Mouse (Mus musculus): Measurements from ENCODE around the gene Ibtk. TPM values are rescaled to one million over a fixed set of nuclear protein-coding genes. Genes with fewer than 3 reads are reported as not detected.

Gene Ibtk
- polyA plus RNA-seq, 1 experiment from 2014 or later, result 28.1 TPM

DNA sequence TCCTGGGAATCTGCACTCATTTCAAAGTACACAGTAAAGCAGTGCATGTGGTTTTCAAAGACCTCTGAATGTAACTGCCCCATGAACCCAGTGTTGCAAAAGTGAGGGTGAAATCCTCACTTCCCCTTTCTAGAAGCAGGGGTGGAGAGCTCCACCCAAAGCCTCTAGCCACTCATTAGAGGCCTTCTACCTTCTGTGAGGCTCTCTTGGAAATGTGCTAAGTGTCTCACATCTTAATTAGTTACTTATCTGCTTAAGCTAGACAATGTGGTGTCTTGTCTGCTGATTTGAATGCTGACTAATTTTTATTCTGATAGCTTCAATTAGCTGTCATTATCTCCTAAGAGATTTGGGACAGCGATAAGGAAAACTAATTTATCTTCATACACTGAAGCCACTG is 13.3 kb upstream of the Ibtk start:
- TF ChIP-seq CTCF (IDR thresholded peaks at IDR 0.05), result no peak
- H3K27me3 ChIP-seq, result no peaks in the 10 kb centered on the region
- no peak for DNase-seq (ENCODE audit: low read depth, low spot score)
- CTCF ChIA-PET, result interaction anchor here (1.2 kb wide), 1 partner anchor 12 kb away, joined by 4 read pairs; no protein-coding TSS in a partner anchor
- in situ Hi-C loops (cut with MboI; ENCODE audit: low pct_unique_long_range_greater_than_20kb), result no loop called here
- POLR2A ChIA-PET, result no interaction called here
- ATAC-seq, result no peak

DNA sequence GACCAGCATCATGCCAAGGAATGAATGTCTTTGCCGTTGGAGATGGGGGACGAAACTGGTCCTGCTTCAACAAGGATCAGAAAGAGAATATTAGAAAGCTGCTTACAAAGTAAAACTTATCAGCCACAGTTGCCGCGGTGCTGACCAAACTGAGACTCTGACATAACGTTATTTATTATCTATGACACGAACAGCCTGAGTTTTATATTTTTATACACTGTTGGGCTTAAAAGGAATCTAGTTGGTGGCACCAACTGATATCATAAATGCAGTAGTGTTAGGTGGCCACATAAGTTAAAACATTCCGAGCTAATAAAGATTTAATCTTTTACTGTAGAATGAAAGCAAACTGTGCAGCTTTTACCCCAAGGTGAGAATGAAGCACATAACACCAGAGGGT is 1.7 kb upstream of the Ibtk start:
- POLR2A ChIA-PET, result no interaction called here
- no peak for TF ChIP-seq CTCF (IDR thresholded peaks at IDR 0.05)
- CTCF ChIA-PET, result interaction anchor here (1.4 to 1.5 kb wide), 2 partner anchors 24 to 687 kb away, joined by 3 to 4 read pairs; no protein-coding TSS in a partner anchor
- ATAC-seq (no peak), DNase-seq (ENCODE audit: low read depth, low spot score) (no peak)
- in situ Hi-C loops (cut with MboI; ENCODE audit: low pct_unique_long_range_greater_than_20kb), result no loop called here
- no peaks in the 10 kb centered on the region for H3K27me3 ChIP-seq

DNA sequence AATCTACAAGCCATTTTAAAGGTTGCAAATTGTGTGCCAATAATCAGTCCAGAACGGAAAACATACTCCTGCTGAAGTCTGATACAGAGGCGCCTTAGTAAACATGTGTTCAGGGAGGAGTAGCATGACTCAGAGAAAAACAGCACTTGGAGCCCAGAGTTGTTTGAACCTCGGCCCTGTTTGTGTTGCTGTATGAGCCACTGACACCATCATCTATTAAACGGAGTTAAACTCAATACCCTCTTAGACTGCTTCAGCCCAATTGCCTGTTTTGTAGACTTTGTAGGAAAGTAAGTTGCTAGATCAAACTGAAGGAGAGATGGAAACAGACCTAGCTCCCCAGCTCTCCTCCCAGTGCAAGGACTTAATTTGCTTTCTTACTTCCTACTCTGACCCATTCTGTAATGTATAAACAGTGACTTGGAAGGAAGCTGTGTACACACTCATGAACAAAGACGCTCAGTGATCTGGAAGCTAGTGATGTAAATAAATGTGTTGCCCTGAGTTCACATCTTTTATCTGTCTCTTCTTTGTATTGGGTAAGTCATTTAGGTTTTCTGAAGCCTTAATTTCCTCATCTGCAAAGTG is 882 bp upstream of the Ibtk start:
- no peaks in the 10 kb centered on the region for H3K27me3 ChIP-seq
- POLR2A ChIA-PET, result interaction anchor here (0.7 kb wide), 1 partner anchor 19 kb away, joined by 3 read pairs; no protein-coding TSS in a partner anchor
- no peak for TF ChIP-seq CTCF (IDR thresholded peaks at IDR 0.05)
- DNase-seq (ENCODE audit: low read depth, low spot score) (no peak), ATAC-seq (peak; percentile 17)
- CTCF ChIA-PET, result interaction anchor here (1.0 to 1.5 kb wide), 3 partner anchors 8 to 687 kb away, joined by 3 to 4 read pairs (median 3); no protein-coding TSS in a partner anchor
- in situ Hi-C loops (cut with MboI; ENCODE audit: low pct_unique_long_range_greater_than_20kb), result no loop called here

DNA sequence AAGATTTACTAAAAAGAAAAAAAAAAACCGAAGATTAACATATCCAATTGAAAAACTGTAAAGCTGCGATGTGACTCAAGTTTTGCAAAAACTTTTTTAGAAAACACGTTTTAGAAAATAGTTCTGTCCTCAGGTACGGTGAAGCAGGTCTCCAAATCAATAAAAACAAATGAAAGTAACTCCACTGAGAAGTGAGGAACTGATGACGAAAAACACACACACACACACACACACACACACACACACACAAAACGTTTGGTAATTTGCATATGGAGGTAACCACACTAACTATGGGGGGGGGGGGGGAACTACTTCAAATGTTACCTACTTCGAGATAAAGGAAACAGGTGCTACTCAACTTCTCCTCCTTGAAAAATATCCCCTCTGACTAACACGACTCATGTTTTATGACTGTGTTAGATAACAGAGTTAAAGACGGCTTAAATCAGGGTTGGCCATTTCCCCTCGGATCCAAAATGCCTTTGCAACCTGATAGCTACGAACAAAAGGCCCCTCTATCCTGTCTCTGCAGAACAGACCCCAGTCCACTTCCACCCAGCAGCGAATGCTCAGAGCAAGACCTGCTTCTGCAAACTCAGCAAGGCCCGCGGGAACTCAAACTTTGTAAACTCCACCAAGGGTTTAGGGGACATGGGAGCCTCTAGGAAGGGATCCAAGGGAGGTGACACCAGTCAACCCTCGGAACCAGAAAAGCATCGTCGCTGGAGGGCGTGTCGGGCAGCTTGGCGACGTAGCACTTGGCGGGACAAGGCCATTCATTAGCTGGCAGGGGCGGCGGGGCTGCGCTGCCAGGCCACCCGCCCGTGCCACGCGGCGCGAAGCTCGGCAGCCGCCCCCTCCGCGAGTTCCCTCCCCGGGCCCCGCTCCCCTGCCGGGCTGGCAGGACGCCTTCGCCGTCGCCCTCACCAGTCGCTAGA is 661 bp downstream of the Ibtk start:
- in situ Hi-C loops (cut with MboI; ENCODE audit: low pct_unique_long_range_greater_than_20kb), result no loop called here
- DNase-seq (ENCODE audit: low read depth, low spot score), result no peak

DNA sequence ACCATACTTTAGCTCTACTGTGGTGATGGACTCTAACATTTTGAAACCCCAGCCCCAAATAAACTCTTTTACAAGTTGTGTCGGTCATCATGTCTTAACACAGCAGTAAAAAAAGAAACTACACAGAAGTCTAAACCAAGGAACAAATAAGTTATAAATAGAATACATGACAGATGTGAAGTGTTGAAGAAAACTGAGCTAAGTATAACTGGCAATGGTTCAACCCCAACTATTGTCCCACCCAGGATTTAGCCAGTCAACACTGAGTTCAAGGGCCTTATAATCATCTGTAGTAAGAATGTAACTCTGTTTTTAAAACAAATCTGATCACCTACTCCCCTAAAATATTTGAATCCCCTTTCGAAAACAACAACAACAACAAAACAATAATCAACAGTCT is 3.6 kb downstream of the Ibtk start:
- in situ Hi-C loops (cut with MboI; ENCODE audit: low pct_unique_long_range_greater_than_20kb), result no loop called here
- DNase-seq (ENCODE audit: low read depth, low spot score), result no peak
- ChIA-PET CTCF (no interaction called here), POLR2A (no interaction called here)
- no peaks in the 10 kb centered on the region for H3K27me3 ChIP-seq
- ATAC-seq, result no peak
- no peak for TF ChIP-seq CTCF (IDR thresholded peaks at IDR 0.05)

More for the DNA sequence above, 661 bp downstream of the Ibtk start:
- POLR2A ChIA-PET, result interaction anchor here (0.5 kb wide), 1 partner anchor 823 kb away, joined by 9 read pairs; the partner anchor contains the start of gene Pgm3
- CTCF ChIA-PET, result interaction anchor here (1.7 kb wide), 1 partner anchor 705 kb away, joined by 5 read pairs; no protein-coding TSS in a partner anchor
- ATAC-seq, result peak; percentile 79
- no peak for TF ChIP-seq CTCF (IDR thresholded peaks at IDR 0.05)
- no peaks in the 10 kb centered on the region for H3K27me3 ChIP-seq

DNA sequence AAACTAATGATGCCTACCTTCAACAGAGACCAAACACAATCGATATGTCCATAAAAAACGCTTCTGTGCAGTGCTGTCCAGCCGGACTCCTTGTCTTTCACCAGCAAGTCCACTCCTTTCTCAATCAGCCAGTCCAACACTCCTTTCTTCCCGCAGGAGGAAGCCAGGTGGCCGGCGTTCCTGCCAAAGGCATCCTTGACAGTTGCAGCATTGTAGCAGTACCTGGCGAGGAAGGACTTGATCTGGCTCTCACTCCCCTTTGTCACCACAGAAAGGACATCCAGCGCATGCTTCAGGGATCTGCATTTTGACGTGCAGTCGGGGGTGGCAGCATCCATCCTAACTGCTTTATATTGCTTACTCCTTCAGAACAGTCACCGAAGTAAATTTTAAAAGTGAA is 5.8 kb downstream of the Ibtk start:
- ChIA-PET CTCF (no interaction called here), POLR2A (no interaction called here)
- DNase-seq (ENCODE audit: low read depth, low spot score) (no peak), ATAC-seq (no peak)
- in situ Hi-C loops (cut with MboI; ENCODE audit: low pct_unique_long_range_greater_than_20kb), result no loop called here
- no peaks in the 10 kb centered on the region for H3K27me3 ChIP-seq
- no peak for TF ChIP-seq CTCF (IDR thresholded peaks at IDR 0.05)

DNA sequence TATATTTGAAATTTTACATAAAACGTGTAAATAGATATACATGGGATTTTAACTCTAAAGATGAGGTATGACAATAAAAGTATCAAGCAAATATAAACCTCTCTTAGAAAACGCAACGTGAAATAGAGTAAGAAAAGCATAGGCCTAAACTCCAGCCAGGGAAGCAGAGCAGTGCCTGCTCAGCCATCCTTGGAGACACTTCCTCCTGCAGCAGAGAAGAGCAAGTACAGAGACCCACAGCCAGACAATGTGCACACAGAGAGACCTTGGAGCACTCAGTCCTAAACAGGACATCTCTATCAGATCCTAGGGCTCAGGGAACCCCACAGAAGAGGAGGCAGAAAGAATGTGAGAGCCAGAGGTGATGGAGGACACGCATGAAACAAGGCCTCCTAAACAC is 7.0 kb downstream of the Ibtk start:
- in situ Hi-C loops (cut with MboI; ENCODE audit: low pct_unique_long_range_greater_than_20kb), result no loop called here
- ChIA-PET CTCF (no interaction called here), POLR2A (no interaction called here)
- DNase-seq (ENCODE audit: low read depth, low spot score) (no peak), ATAC-seq (peak; percentile 51)
- no peaks in the 10 kb centered on the region for H3K27me3 ChIP-seq
- TF ChIP-seq CTCF (IDR thresholded peaks at IDR 0.05), result no peak

DNA sequence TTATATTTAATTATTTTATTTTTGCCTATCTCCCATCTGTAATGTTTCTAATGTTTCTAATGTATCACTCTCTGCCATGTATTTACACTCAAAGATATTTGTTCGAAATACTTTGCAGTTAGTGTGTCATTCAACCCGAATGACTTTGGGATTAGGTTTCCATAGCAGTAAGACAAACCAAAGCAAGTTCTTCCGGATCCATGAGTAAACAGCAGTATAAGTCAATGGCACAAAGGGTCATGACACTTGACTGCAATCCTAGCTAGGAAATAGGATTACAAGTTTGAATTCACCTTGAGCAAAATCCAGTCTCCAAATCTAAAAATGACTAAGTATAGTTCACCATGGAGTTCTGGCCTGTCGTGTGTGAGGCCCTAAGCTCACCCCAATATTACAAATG is 9.9 kb downstream of the Ibtk start:
- ATAC-seq (no peak), DNase-seq (ENCODE audit: low read depth, low spot score) (no peak)
- POLR2A ChIA-PET, result no interaction called here
- TF ChIP-seq CTCF (IDR thresholded peaks at IDR 0.05), result no peak
- CTCF ChIA-PET, result interaction anchor here (1.1 to 1.8 kb wide), 2 partner anchors 9 to 14 kb away, joined by 3 to 6 read pairs; no protein-coding TSS in a partner anchor
- no peaks in the 10 kb centered on the region for H3K27me3 ChIP-seq
- in situ Hi-C loops (cut with MboI; ENCODE audit: low pct_unique_long_range_greater_than_20kb), result no loop called here

DNA sequence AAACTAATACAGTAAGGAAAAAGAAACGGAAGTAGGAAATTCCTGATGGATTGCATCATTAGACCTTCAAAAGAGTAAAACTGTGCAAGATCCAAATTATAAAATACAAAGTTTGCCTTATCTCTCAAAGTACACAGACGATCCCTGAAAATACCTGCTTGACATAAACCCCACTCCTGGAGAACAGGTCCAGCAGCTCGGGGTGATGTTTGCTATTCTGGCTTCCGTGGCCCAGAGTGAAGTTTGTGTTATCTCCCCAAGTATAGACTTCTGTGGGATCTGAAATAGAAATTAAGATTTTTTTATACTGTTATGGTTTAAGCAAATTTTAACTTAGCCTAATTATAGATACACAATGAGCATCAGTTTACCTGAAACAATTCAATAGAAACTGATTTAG is 14.3 kb downstream of the Ibtk start:
- DNase-seq (ENCODE audit: low read depth, low spot score), result no peak
- H3K27me3 ChIP-seq, result no peaks in the 10 kb centered on the region
- in situ Hi-C loops (cut with MboI; ENCODE audit: low pct_unique_long_range_greater_than_20kb), result no loop called here
- CTCF ChIA-PET, result no interaction called here
- ATAC-seq, result no peak
- POLR2A ChIA-PET, result no interaction called here
- no peak for TF ChIP-seq CTCF (IDR thresholded peaks at IDR 0.05)

DNA sequence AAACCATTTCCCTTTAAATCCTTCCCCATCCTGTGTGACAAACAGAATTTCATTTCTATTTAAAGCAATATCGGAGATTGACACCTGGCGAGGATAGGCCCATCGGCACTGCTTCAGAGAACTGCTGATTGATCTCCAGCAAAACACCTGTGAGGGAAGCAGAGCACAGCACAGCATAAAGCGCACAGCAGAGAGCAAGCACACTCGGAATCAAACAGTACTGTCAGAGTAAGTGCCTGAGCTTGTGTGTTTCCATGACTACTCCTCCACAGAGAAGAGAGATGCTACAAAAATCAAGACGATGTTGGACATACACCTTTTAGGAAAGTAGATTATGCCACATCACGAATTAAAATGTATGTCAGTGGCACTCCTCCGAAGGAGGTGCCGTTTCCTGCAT is 25.1 kb downstream of the Ibtk start:
- ATAC-seq, result no peak
- in situ Hi-C loops (cut with MboI; ENCODE audit: low pct_unique_long_range_greater_than_20kb), result no loop called here

DNA sequence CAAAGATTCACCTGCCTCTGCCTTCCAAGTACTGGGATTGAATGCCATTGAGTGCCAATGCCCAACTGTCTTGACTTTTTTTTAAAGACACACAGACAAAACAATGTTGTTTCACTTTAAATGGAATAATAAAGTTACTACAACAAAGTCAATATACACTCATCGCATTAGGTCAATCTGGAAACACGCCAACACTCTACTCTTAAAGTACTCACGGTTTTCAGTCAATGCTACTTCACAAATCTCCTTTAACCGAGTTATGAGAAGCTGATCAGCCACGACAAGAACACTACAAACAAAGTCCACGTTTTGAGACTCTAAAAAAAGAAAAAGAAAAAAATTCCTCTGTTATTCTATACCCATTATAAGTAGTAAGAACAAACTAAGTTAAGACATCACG is 31.8 kb downstream of the Ibtk start:
- TF ChIP-seq CTCF (IDR thresholded peaks at IDR 0.05), result no peak
- in situ Hi-C loops (cut with MboI; ENCODE audit: low pct_unique_long_range_greater_than_20kb), result no loop called here
- DNase-seq (ENCODE audit: low read depth, low spot score) (no peak), ATAC-seq (no peak)
- CTCF ChIA-PET, result no interaction called here
- H3K27me3 ChIP-seq, result no peaks in the 10 kb centered on the region
- POLR2A ChIA-PET, result no interaction called here

More for the DNA sequence above, 25.1 kb downstream of the Ibtk start:
- no peaks in the 10 kb centered on the region for H3K27me3 ChIP-seq
- ChIA-PET CTCF (interaction anchor here (0.9 to 2.1 kb wide), 2 partner anchors 8 to 10 kb away, joined by 3 to 4 read pairs; no protein-coding TSS in a partner anchor), POLR2A (no interaction called here)
- TF ChIP-seq CTCF (IDR thresholded peaks at IDR 0.05), result no peak
- DNase-seq (ENCODE audit: low read depth, low spot score), result no peak

Data from Patski (cell line).